Mouse (Mus musculus) liver, adult 2 months (tissue): Measurements from ENCODE around the gene Olfr10.

ENCODE experiments used
- CTCF ChIP-seq: fragments of 200-500 bp; IDR thresholded peaks from 2 replicates; pipeline ENCODE4 v1.5.1; 2011; ENCODE audit warnings: low read depth, low read length, control low read depth
- POLR2A ChIP-seq: fragments of 200-500 bp; IDR thresholded peaks from 2 replicates; pipeline ENCODE4 v1.6.1; 2011; ENCODE audit warnings: low read length, control low read depth; ENCODE audit not compliant: insufficient read depth; ENCODE audit errors: extremely low read depth

GRCm38 (mm10) chr11:49337150-49337832 is 32.8 kb downstream of the Olfr10 start:
- TF ChIP-seq CTCF (no peak), POLR2A (no peak)
